Mouse (Mus musculus): Measurements from ENCODE around the gene Lmbrd2. TPM values are rescaled to one million over a fixed set of nuclear protein-coding genes. Genes with fewer than 3 reads are reported as not detected.
A peak's percentile ranks its signal among the peaks of the same experiment; 100 is the strongest.

Gene Lmbrd2
- polyA plus RNA-seq, 1 experiment from 2014 or later, result 4.5 TPM

- H3K9me3 ChIP-seq (ENCODE audit: control insufficient read depth, low read length), result no peaks in the 10 kb centered on the region
- H3K4me3 ChIP-seq (replicated peaks; ENCODE audit: low read length), result no peak overlapping the region
- ATAC-seq, result peak; percentile 32; the same call in 1 of the 2 replicates
- H3K4me2 ChIP-seq (ENCODE audit: low read length), result no peak overlapping the region
- H3K4me1 ChIP-seq (replicated peaks; ENCODE audit: control insufficient read depth, insufficient read depth, low read length), result peaks cover 12% of the 10 kb centered on the region
- peaks cover 11% of the 10 kb centered on the region for H3K36me3 ChIP-seq (ENCODE audit: control insufficient read depth, insufficient read depth)
- no peaks in the 10 kb centered on the region for H3K27me3 ChIP-seq (replicated peaks; ENCODE audit: control insufficient read depth, insufficient read depth, low read length)
- H3K27ac ChIP-seq (ENCODE audit: low read length), result no peak overlapping the region
- WGBS, result 74% methylated on average over 9 of the region's 9 CpGs
- H3K9ac ChIP-seq (replicated peaks; ENCODE audit: low read depth, low read length), result no peak overlapping the region
Measured at GRCm38 (mm10) chr15:9130772-9131498, 9.4 kb upstream of the Lmbrd2 start.

- Histone ChIP-seq H3K36me3 (ENCODE audit: control insufficient read depth, insufficient read depth) (peaks cover 11% of the 10 kb centered on the region), H3K4me1 (replicated peaks; ENCODE audit: control insufficient read depth, insufficient read depth, low read length) (peaks cover 12% of the 10 kb centered on the region), H3K27ac (ENCODE audit: low read length) (no peak overlapping the region), H3K27me3 (replicated peaks; ENCODE audit: control insufficient read depth, insufficient read depth, low read length) (no peaks in the 10 kb centered on the region), H3K9ac (replicated peaks; ENCODE audit: low read depth, low read length) (no peak overlapping the region), H3K4me3 (replicated peaks; ENCODE audit: low read length) (no peak overlapping the region), H3K4me2 (ENCODE audit: low read length) (no peak overlapping the region), H3K9me3 (ENCODE audit: control insufficient read depth, low read length) (no peaks in the 10 kb centered on the region)
- WGBS, result 90% methylated on average over 4 of the region's 4 CpGs
- no peak for ATAC-seq
Measured at GRCm38 (mm10) chr15:9131499-9131888, 8.9 kb upstream of the Lmbrd2 start.

GRCm38 (mm10) chr15:9132693-9133443, 7.5 kb upstream of the Lmbrd2 start:
- no peaks in the 10 kb centered on the region for H3K27me3 ChIP-seq (replicated peaks; ENCODE audit: control insufficient read depth, insufficient read depth, low read length)
- H3K4me2 ChIP-seq (ENCODE audit: low read length), result no peak overlapping the region
- H3K4me3 ChIP-seq (replicated peaks; ENCODE audit: low read length), result no peak overlapping the region
- H3K4me1 ChIP-seq (replicated peaks; ENCODE audit: control insufficient read depth, insufficient read depth, low read length), result peaks cover 13% of the 10 kb centered on the region
- H3K9ac ChIP-seq (replicated peaks; ENCODE audit: low read depth, low read length), result no peak overlapping the region
- no peak overlapping the region for H3K27ac ChIP-seq (ENCODE audit: low read length)
- ATAC-seq, result peak; percentile 61
- 66% methylated on average over 13 of the region's 13 CpGs for WGBS
- no peaks in the 10 kb centered on the region for H3K9me3 ChIP-seq (ENCODE audit: control insufficient read depth, low read length)
- H3K36me3 ChIP-seq (ENCODE audit: control insufficient read depth, insufficient read depth), result peaks cover 13% of the 10 kb centered on the region

GRCm38 (mm10) chr15:9134891-9135507, 5.4 kb upstream of the Lmbrd2 start:
- WGBS, result 83% methylated on average over 6 of the region's 6 CpGs
- ATAC-seq, result no peak
- no peaks in the 10 kb centered on the region for H3K9me3 ChIP-seq (ENCODE audit: control insufficient read depth, low read length)
- H3K4me3 ChIP-seq (replicated peaks; ENCODE audit: low read length), result no peak overlapping the region
- peaks cover 26% of the 10 kb centered on the region for H3K4me1 ChIP-seq (replicated peaks; ENCODE audit: control insufficient read depth, insufficient read depth, low read length)
- H3K9ac ChIP-seq (replicated peaks; ENCODE audit: low read depth, low read length), result no peak overlapping the region
- H3K4me2 ChIP-seq (ENCODE audit: low read length), result no peak overlapping the region
- H3K27me3 ChIP-seq (replicated peaks; ENCODE audit: control insufficient read depth, insufficient read depth, low read length), result no peaks in the 10 kb centered on the region
- H3K27ac ChIP-seq (ENCODE audit: low read length), result no peak overlapping the region
- H3K36me3 ChIP-seq (ENCODE audit: control insufficient read depth, insufficient read depth), result peaks cover 11% of the 10 kb centered on the region

- peak overlapping the region; percentile 67 for H3K9ac ChIP-seq (replicated peaks; ENCODE audit: low read depth, low read length)
- H3K9me3 ChIP-seq (ENCODE audit: control insufficient read depth, low read length), result no peaks in the 10 kb centered on the region
- peak overlapping the region; percentile 98 for H3K4me3 ChIP-seq (replicated peaks; ENCODE audit: low read length)
- H3K27ac ChIP-seq (ENCODE audit: low read length), result no peak overlapping the region
- ATAC-seq, result no peak
- H3K36me3 ChIP-seq (ENCODE audit: control insufficient read depth, insufficient read depth), result peaks cover 4% of the 10 kb centered on the region; the same call in 1 of the 2 replicates
- 21% methylated on average over 10 of the region's 10 CpGs for WGBS
- H3K4me1 ChIP-seq (replicated peaks; ENCODE audit: control insufficient read depth, insufficient read depth, low read length), result peaks cover 14% of the 10 kb centered on the region
- peak overlapping the region; percentile 60 for H3K4me2 ChIP-seq (ENCODE audit: low read length)
- H3K27me3 ChIP-seq (replicated peaks; ENCODE audit: control insufficient read depth, insufficient read depth, low read length), result no peaks in the 10 kb centered on the region
Measured at GRCm38 (mm10) chr15:9139447-9139846, 903 bp upstream of the Lmbrd2 start.

GRCm38 (mm10) chr15:9140684-9141171, 378 bp downstream of the Lmbrd2 start:
- under 1% methylated on average over 37 of the region's 37 CpGs for WGBS
- Histone ChIP-seq H3K36me3 (ENCODE audit: control insufficient read depth, insufficient read depth) (peaks cover 4% of the 10 kb centered on the region; the same call in 1 of the 2 replicates), H3K4me3 (replicated peaks; ENCODE audit: low read length) (peak overlapping the region; percentile 98), H3K4me1 (replicated peaks; ENCODE audit: control insufficient read depth, insufficient read depth, low read length) (peaks cover 14% of the 10 kb centered on the region), H3K27me3 (replicated peaks; ENCODE audit: control insufficient read depth, insufficient read depth, low read length) (no peaks in the 10 kb centered on the region), H3K9me3 (ENCODE audit: control insufficient read depth, low read length) (no peaks in the 10 kb centered on the region), H3K27ac (ENCODE audit: low read length) (peak overlapping the region; percentile 89), H3K4me2 (ENCODE audit: low read length) (peak overlapping the region; percentile 78), H3K9ac (replicated peaks; ENCODE audit: low read depth, low read length) (peak overlapping the region; percentile 95)
- ATAC-seq, result peak; percentile 80

- Histone ChIP-seq H3K9ac (replicated peaks; ENCODE audit: low read depth, low read length) (no peak within 1 kb of the TSS), H3K36me3 (ENCODE audit: control insufficient read depth, insufficient read depth) (peaks cover 17% of the 10 kb centered on the region), H3K4me1 (replicated peaks; ENCODE audit: control insufficient read depth, insufficient read depth, low read length) (no peaks in the 10 kb centered on the region), H3K9me3 (ENCODE audit: control insufficient read depth, low read length) (no peaks in the 10 kb centered on the region), H3K27ac (ENCODE audit: low read length) (no peak within 1 kb of the TSS), H3K4me3 (replicated peaks; ENCODE audit: low read length) (no peak within 1 kb of the TSS), H3K27me3 (replicated peaks; ENCODE audit: control insufficient read depth, insufficient read depth, low read length) (no peaks in the 10 kb centered on the region), H3K4me2 (ENCODE audit: low read length) (no peak within 1 kb of the TSS)
- ATAC-seq, result no peak
Measured at GRCm38 (mm10) chr15:9155325-9155724, 15.0 kb downstream of the Lmbrd2 start, which contains the start of gene Skp2. Gene Skp2 (minus strand): TSS chr15:9155425.

- H3K9ac ChIP-seq (replicated peaks; ENCODE audit: low read depth, low read length), result no peak overlapping the region
- H3K36me3 ChIP-seq (ENCODE audit: control insufficient read depth, insufficient read depth), result peaks cover 12% of the 10 kb centered on the region
- no peak for ATAC-seq
- no peak overlapping the region for H3K4me2 ChIP-seq (ENCODE audit: low read length)
- H3K27me3 ChIP-seq (replicated peaks; ENCODE audit: control insufficient read depth, insufficient read depth, low read length), result no peaks in the 10 kb centered on the region
- H3K4me3 ChIP-seq (replicated peaks; ENCODE audit: low read length), result no peak overlapping the region
- H3K27ac ChIP-seq (ENCODE audit: low read length), result no peak overlapping the region
- WGBS, result 41% methylated on average over 4 of the region's 4 CpGs
- no peaks in the 10 kb centered on the region for H3K9me3 ChIP-seq (ENCODE audit: control insufficient read depth, low read length)
- no peaks in the 10 kb centered on the region for H3K4me1 ChIP-seq (replicated peaks; ENCODE audit: control insufficient read depth, insufficient read depth, low read length)
Measured at GRCm38 (mm10) chr15:9162557-9163070, 22.3 kb downstream of the Lmbrd2 start.

GRCm38 (mm10) chr15:9164125-9164524, 23.8 kb downstream of the Lmbrd2 start:
- H3K4me2 ChIP-seq (ENCODE audit: low read length), result no peak overlapping the region
- no peaks in the 10 kb centered on the region for H3K9me3 ChIP-seq (ENCODE audit: control insufficient read depth, low read length)
- no peak overlapping the region for H3K9ac ChIP-seq (replicated peaks; ENCODE audit: low read depth, low read length)
- H3K27me3 ChIP-seq (replicated peaks; ENCODE audit: control insufficient read depth, insufficient read depth, low read length), result no peaks in the 10 kb centered on the region
- 47% methylated on average over 6 of the region's 6 CpGs for WGBS
- no peak for ATAC-seq
- peaks cover 17% of the 10 kb centered on the region; the same call in 1 of the 2 replicates for H3K36me3 ChIP-seq (ENCODE audit: control insufficient read depth, insufficient read depth)
- no peak overlapping the region for H3K4me3 ChIP-seq (replicated peaks; ENCODE audit: low read length)
- no peak overlapping the region for H3K27ac ChIP-seq (ENCODE audit: low read length)
- no peaks in the 10 kb centered on the region for H3K4me1 ChIP-seq (replicated peaks; ENCODE audit: control insufficient read depth, insufficient read depth, low read length)
